Mouse (Mus musculus) liver, embryonic 16.5 days (tissue): ENCODE data around the gene Slit3. TPM values are rescaled to one million over a fixed set of nuclear protein-coding genes. Genes with fewer than 3 reads are reported as not detected.

ENCODE experiments used
- ATAC-seq: fragments of 200-750 bp; cut with Nextera tagmentation; 2 replicates; pipeline ENCODE4 v1.8.0; 2017; ENCODE audit warnings: low read depth, mild to moderate bottlenecking, moderate number of reproducible peaks, moderate library complexity
- H3K27ac ChIP-seq: fragments of 300-500 bp; sonication (generic); 2 replicates; pipeline ENCODE4 v1.5.1; 2014; ENCODE audit warnings: mild to moderate bottlenecking, low read length
- H3K27me3 ChIP-seq: fragments of 300-500 bp; sonication (generic); 2 replicates; pipeline ENCODE4 v1.6.1; 2014; ENCODE audit warnings: low read depth, low read length, mixed read lengths; ENCODE audit not compliant: control insufficient read depth, insufficient read depth
- H3K36me3 ChIP-seq: fragments of 300-500 bp; sonication (generic); 2 replicates; pipeline ENCODE4 v1.6.1; 2014; ENCODE audit warnings: mild to moderate bottlenecking; ENCODE audit not compliant: control insufficient read depth, insufficient read depth
- H3K4me1 ChIP-seq: fragments of 300-500 bp; sonication (generic); 2 replicates; pipeline ENCODE4 v1.6.1; 2014; ENCODE audit warnings: low read depth, low read length, mixed read lengths; ENCODE audit not compliant: control insufficient read depth
- H3K4me2 ChIP-seq: fragments of 300-500 bp; sonication (generic); 2 replicates; pipeline ENCODE4 v1.6.1; 2014; ENCODE audit warnings: low read depth, low read length, mixed read lengths
- H3K4me3 ChIP-seq: fragments of 300-500 bp; sonication (generic); 2 replicates; pipeline ENCODE4 v1.5.1; 2014; ENCODE audit warnings: low read depth, mild to moderate bottlenecking, low read length
- H3K9ac ChIP-seq: fragments of 300-500 bp; sonication (generic); 2 replicates; pipeline ENCODE4 v1.6.1; 2014; ENCODE audit warnings: low read depth, low read length
- H3K9me3 ChIP-seq: fragments of 300-500 bp; sonication (generic); replicated peaks from 2 replicates; pipeline ENCODE4 v1.6.1; 2016; ENCODE audit warnings: low read length; ENCODE audit not compliant: control insufficient read depth
- WGBS: fragments of 180-500 bp; shearing (Covaris S2); extraction: QIAGEN DNeasy Blood & Tissue Kit; methylation state at CpG from one replicate; pipeline ENCODE4 v1.1.7; 2014; ENCODE audit not compliant: insufficient replicate concordance; 5-methylcytosine and 5-hydroxymethylcytosine counted together
- polyA plus RNA-seq: library from polyadenylated mRNA; unstranded; fragments of >200 nt; fragmentation: Nextera tagmentation; extraction: Ambion mirVana; gene quantifications from 2 replicates; pipeline ENCODE4 v1.2.1, GENCODE M21; 2015

The Slit3 gene
- polyA plus RNA-seq, 1 experiment from 2014 or later: 0.22 TPM

- Histone ChIP-seq H3K9me3 (no peaks in the 10 kb centered on the region), H3K36me3 (no peaks in the 10 kb centered on the region), H3K27ac (no peak overlapping the region), H3K27me3 (no peaks in the 10 kb centered on the region), H3K4me1 (no peaks in the 10 kb centered on the region), H3K4me3 (no peak overlapping the region), H3K9ac (no peak overlapping the region), H3K4me2 (no peak overlapping the region)
- WGBS: 71% methylated on average over 10 of the region's 10 CpGs
- ATAC-seq: no peak
Observed at GRCm38 (mm10) chr11:35651286-35651685, 530.3 kb downstream of the Slit3 start.

GRCm38 (mm10) chr11:35655836-35656235 is 534.8 kb downstream of the Slit3 start:
- Histone ChIP-seq H3K27ac (no peak overlapping the region), H3K4me3 (no peak overlapping the region), H3K4me1 (no peaks in the 10 kb centered on the region), H3K4me2 (no peak overlapping the region), H3K36me3 (no peaks in the 10 kb centered on the region), H3K27me3 (no peaks in the 10 kb centered on the region), H3K9me3 (no peaks in the 10 kb centered on the region), H3K9ac (no peak overlapping the region)
- ATAC-seq: no peak

GRCm38 (mm10) chr11:35657582-35657981 is 536.6 kb downstream of the Slit3 start:
- Histone ChIP-seq H3K4me2 (no peak overlapping the region), H3K9ac (no peak overlapping the region), H3K9me3 (no peaks in the 10 kb centered on the region), H3K4me1 (no peaks in the 10 kb centered on the region), H3K4me3 (no peak overlapping the region), H3K36me3 (no peaks in the 10 kb centered on the region), H3K27me3 (no peaks in the 10 kb centered on the region), H3K27ac (no peak overlapping the region)
- 47% methylated on average over 6 of the region's 6 CpGs for WGBS
- no peak for ATAC-seq

GRCm38 (mm10) chr11:35660967-35661366 is 539.9 kb downstream of the Slit3 start:
- H3K9me3 ChIP-seq: no peaks in the 10 kb centered on the region
- no peaks in the 10 kb centered on the region for H3K27me3 ChIP-seq
- H3K4me3 ChIP-seq: no peak overlapping the region
- no peaks in the 10 kb centered on the region for H3K4me1 ChIP-seq
- no peaks in the 10 kb centered on the region for H3K36me3 ChIP-seq
- H3K9ac ChIP-seq: no peak overlapping the region
- H3K4me2 ChIP-seq: no peak overlapping the region
- 44% methylated on average over 4 of the region's 4 CpGs for WGBS
- ATAC-seq: no peak
- H3K27ac ChIP-seq: no peak overlapping the region

GRCm38 (mm10) chr11:35662945-35663344 is 541.9 kb downstream of the Slit3 start:
- Histone ChIP-seq H3K36me3 (no peaks in the 10 kb centered on the region), H3K9me3 (no peaks in the 10 kb centered on the region), H3K27me3 (no peaks in the 10 kb centered on the region), H3K4me2 (no peak overlapping the region), H3K27ac (no peak overlapping the region), H3K9ac (no peak overlapping the region), H3K4me1 (no peaks in the 10 kb centered on the region), H3K4me3 (no peak overlapping the region)
- ATAC-seq: no peak
- 61% methylated on average over 3 of the region's 3 CpGs for WGBS

GRCm38 (mm10) chr11:35663661-35664060 is 542.6 kb downstream of the Slit3 start:
- no peaks in the 10 kb centered on the region for H3K36me3 ChIP-seq
- no peak overlapping the region for H3K4me3 ChIP-seq
- no peaks in the 10 kb centered on the region for H3K9me3 ChIP-seq
- H3K9ac ChIP-seq: no peak overlapping the region
- 48% methylated on average over 8 of the region's 8 CpGs for WGBS
- no peaks in the 10 kb centered on the region for H3K4me1 ChIP-seq
- H3K27me3 ChIP-seq: no peaks in the 10 kb centered on the region
- no peak overlapping the region for H3K27ac ChIP-seq
- ATAC-seq: no peak
- H3K4me2 ChIP-seq: no peak overlapping the region

- ATAC-seq: no peak
- no peak overlapping the region for H3K9ac ChIP-seq
Observed at GRCm38 (mm10) chr11:35664991-35665390, 544.0 kb downstream of the Slit3 start.

GRCm38 (mm10) chr11:35667428-35667827 is 546.4 kb downstream of the Slit3 start:
- Histone ChIP-seq H3K9me3 (no peaks in the 10 kb centered on the region), H3K27me3 (no peaks in the 10 kb centered on the region), H3K27ac (no peak overlapping the region), H3K9ac (no peak overlapping the region), H3K36me3 (no peaks in the 10 kb centered on the region), H3K4me3 (no peak overlapping the region), H3K4me2 (no peak overlapping the region), H3K4me1 (no peaks in the 10 kb centered on the region)
- 35% methylated on average over 3 of the region's 3 CpGs for WGBS
- ATAC-seq: no peak

More at GRCm38 (mm10) chr11:35664991-35665390, 544.0 kb downstream of the Slit3 start:
- no peaks in the 10 kb centered on the region for H3K27me3 ChIP-seq
- 44% methylated on average over 5 of the region's 5 CpGs for WGBS
- H3K9me3 ChIP-seq: no peaks in the 10 kb centered on the region
- H3K36me3 ChIP-seq: no peaks in the 10 kb centered on the region
- no peak overlapping the region for H3K27ac ChIP-seq
- no peak overlapping the region for H3K4me3 ChIP-seq
- H3K4me1 ChIP-seq: no peaks in the 10 kb centered on the region
- H3K4me2 ChIP-seq: no peak overlapping the region

GRCm38 (mm10) chr11:35668138-35668537 is 547.1 kb downstream of the Slit3 start:
- no peaks in the 10 kb centered on the region for H3K4me1 ChIP-seq
- no peak overlapping the region for H3K27ac ChIP-seq
- H3K27me3 ChIP-seq: no peaks in the 10 kb centered on the region
- H3K9me3 ChIP-seq: no peaks in the 10 kb centered on the region
- H3K4me3 ChIP-seq: no peak overlapping the region
- H3K36me3 ChIP-seq: no peaks in the 10 kb centered on the region
- ATAC-seq: no peak
- no peak overlapping the region for H3K4me2 ChIP-seq
- H3K9ac ChIP-seq: no peak overlapping the region
- 36% methylated on average over 3 of the region's 3 CpGs for WGBS

GRCm38 (mm10) chr11:35668750-35669149 is 547.7 kb downstream of the Slit3 start:
- Histone ChIP-seq H3K4me3 (no peak overlapping the region), H3K27me3 (no peaks in the 10 kb centered on the region), H3K27ac (no peak overlapping the region), H3K9ac (no peak overlapping the region), H3K4me1 (no peaks in the 10 kb centered on the region), H3K4me2 (no peak overlapping the region), H3K36me3 (no peaks in the 10 kb centered on the region), H3K9me3 (no peaks in the 10 kb centered on the region)
- 65% methylated on average over 1 of the region's 1 CpGs for WGBS
- ATAC-seq: no peak
